Comparison of ENCODE assay signal across 8 mouse cellular contexts in genomic region chr17:62852822-62853608, GRCm38 (mm10). TPM values are rescaled to one million over a fixed set of nuclear protein-coding genes. Genes with fewer than 3 reads are reported as not detected.
DNase-seq lines count a peak whose midpoint lies in the region; ATAC-seq lines count a peak whose summit lies in the region.
"Had no signal": no experiment of that assay in that cellular context is flagged by ENCODE, and none has a peak within 500 bp of the region (broad histone marks: within the 10 kb centered on the region; RNA-seq: fewer than 3 reads in every experiment).

No protein-coding gene starts in this region.

- no peak overlapping the region for H3K4me3 ChIP-seq in liver, embryonic 11.5 days (ENCODE audit: low read depth, low read length)
- H3K4me3 ChIP-seq in embryonic facial prominence, embryonic 15.5 days (replicated peaks) = no peak overlapping the region
- no peak overlapping the region for H3K4me3 ChIP-seq in limb, embryonic 13.5 days
- H3K4me3 ChIP-seq: megakaryocyte, embryonic 14.5 days had no signal

- H3K27ac ChIP-seq in liver, embryonic 11.5 days (ENCODE audit: low read depth, low read length) = no peak overlapping the region
- no peak overlapping the region for H3K27ac ChIP-seq in embryonic facial prominence, embryonic 15.5 days (replicated peaks)
- H3K27ac ChIP-seq in limb, embryonic 13.5 days = no peak overlapping the region

- H3K4me2 ChIP-seq in liver, embryonic 11.5 days = no peak overlapping the region; the same call in 1 of the 2 replicates
- no peak overlapping the region for H3K4me2 ChIP-seq in embryonic facial prominence, embryonic 15.5 days (replicated peaks)
- 0 out of 2 replicates have a peak overlapping the region, but pooled peaks have one; percentile 9 for H3K4me2 ChIP-seq in limb, embryonic 13.5 days (replicated peaks)

- 11% methylated on average over 3 of the region's 3 CpGs for WGBS in liver, embryonic 11.5 days
- 14% methylated on average over 3 of the region's 3 CpGs for WGBS in embryonic facial prominence, embryonic 15.5 days
- 6% methylated on average over 3 of the region's 3 CpGs for WGBS in limb, embryonic 13.5 days

- no peak for ATAC-seq in liver, embryonic 11.5 days (replicated peaks; ENCODE audit: low FRiP score)
- 0 out of 2 replicates have a peak, but pooled peaks have one; percentile 19 for ATAC-seq in embryonic facial prominence, embryonic 15.5 days (ENCODE audit: insufficient number of reproducible peaks, low FRiP score, low TSS enrichment, low read depth)
- 0 out of 2 replicates have a peak, but pooled peaks have one; percentile 36 for ATAC-seq in limb, embryonic 13.5 days (ENCODE audit: low FRiP score, low read depth)

- H3K9me3 ChIP-seq in liver, embryonic 11.5 days (ENCODE audit: control insufficient read depth, low read length) = no peaks in the 10 kb centered on the region
- no peaks in the 10 kb centered on the region for H3K9me3 ChIP-seq in embryonic facial prominence, embryonic 15.5 days (replicated peaks)
- no peaks in the 10 kb centered on the region for H3K9me3 ChIP-seq in limb, embryonic 13.5 days

- no peaks in the 10 kb centered on the region for H3K36me3 ChIP-seq in liver, embryonic 11.5 days (ENCODE audit: control insufficient read depth, insufficient read depth, low read length)
- no peaks in the 10 kb centered on the region for H3K36me3 ChIP-seq in embryonic facial prominence, embryonic 15.5 days
- no peaks in the 10 kb centered on the region for H3K36me3 ChIP-seq in limb, embryonic 13.5 days

- H3K27me3 ChIP-seq in liver, embryonic 11.5 days (replicated peaks; ENCODE audit: control insufficient read depth, insufficient read depth, low read length) = no peaks in the 10 kb centered on the region
- H3K27me3 ChIP-seq in embryonic facial prominence, embryonic 15.5 days = no peaks in the 10 kb centered on the region
- no peaks in the 10 kb centered on the region for H3K27me3 ChIP-seq in limb, embryonic 13.5 days
- H3K27me3 ChIP-seq: megakaryocyte, embryonic 14.5 days had no signal

- H3K4me1 ChIP-seq in liver, embryonic 11.5 days (replicated peaks; ENCODE audit: control insufficient read depth, insufficient read depth, low read length) = no peaks in the 10 kb centered on the region; the same call in 1 of the 2 replicates
- H3K4me1 ChIP-seq in embryonic facial prominence, embryonic 15.5 days = peaks cover 24% of the 10 kb centered on the region
- peaks cover 21% of the 10 kb centered on the region for H3K4me1 ChIP-seq in limb, embryonic 13.5 days
- H3K4me1 ChIP-seq: megakaryocyte, embryonic 14.5 days had no signal

- H3K9ac ChIP-seq in liver, embryonic 11.5 days (ENCODE audit: low read depth, low read length) = no peak overlapping the region
- H3K9ac ChIP-seq in embryonic facial prominence, embryonic 15.5 days = no peak overlapping the region
- no peak overlapping the region for H3K9ac ChIP-seq in limb, embryonic 13.5 days

- DNase-seq in liver = peak; percentile 34
- no peak for DNase-seq in liver, embryonic 11.5 days (ENCODE audit: low spot score)
- peak; percentile 85 for DNase-seq in retina, postnatal 1 day
- DNase-seq in lung, postnatal 25 days (ENCODE audit: low spot score) = no peak
- no peak for DNase-seq in frontal cortex, postnatal 36 days (ENCODE audit: low spot score in 2 of 2)

RNA-seq across cellular contexts. Expression of gene Efna5, which starts 28.1 kb away (rescaled TPM):
- 11.8 and 12.7 TPM in 2 replicates for polyA plus RNA-seq in liver, embryonic 11.5 days (2014; fragmentation: Nextera tagmentation; extraction: Ambion mirVana)
- polyA plus RNA-seq in embryonic facial prominence, embryonic 15.5 days (2015; fragmentation: Nextera tagmentation; extraction: Ambion mirVana) = 70.6 and 71.9 TPM in 2 replicates
- 75.1 and 76.2 TPM in 2 replicates for polyA plus RNA-seq in limb, embryonic 13.5 days (2015; fragmentation: Nextera tagmentation; extraction: Ambion mirVana)

Comparison
In these comparisons a context has a peak if more than half of its experiments do, and no peak if none do; other contexts are left out.
1. DNase-seq: peak in liver (single experiment) and retina, postnatal 1 day (single experiment); none in liver, embryonic 11.5 days (single experiment), lung, postnatal 25 days (single experiment) and frontal cortex, postnatal 36 days (0 of 2).